Mouse (Mus musculus): ENCODE measurements around the gene Hhat.

- TF ChIP-seq CTCF (IDR thresholded peaks at IDR 0.05; ENCODE audit: control insufficient read depth, insufficient read depth, insufficient read length), result no peak
- TF ChIP-seq USF1 (IDR thresholded peaks at IDR 0.05; ENCODE audit: low read depth), result no peak
These were observed 131.8 kb downstream of the Hhat start for GRCm38 (mm10) chr1:192639175-192639574.
